13 mouse cellular contexts compared by ENCODE assay signal in the genomic region with DNA sequence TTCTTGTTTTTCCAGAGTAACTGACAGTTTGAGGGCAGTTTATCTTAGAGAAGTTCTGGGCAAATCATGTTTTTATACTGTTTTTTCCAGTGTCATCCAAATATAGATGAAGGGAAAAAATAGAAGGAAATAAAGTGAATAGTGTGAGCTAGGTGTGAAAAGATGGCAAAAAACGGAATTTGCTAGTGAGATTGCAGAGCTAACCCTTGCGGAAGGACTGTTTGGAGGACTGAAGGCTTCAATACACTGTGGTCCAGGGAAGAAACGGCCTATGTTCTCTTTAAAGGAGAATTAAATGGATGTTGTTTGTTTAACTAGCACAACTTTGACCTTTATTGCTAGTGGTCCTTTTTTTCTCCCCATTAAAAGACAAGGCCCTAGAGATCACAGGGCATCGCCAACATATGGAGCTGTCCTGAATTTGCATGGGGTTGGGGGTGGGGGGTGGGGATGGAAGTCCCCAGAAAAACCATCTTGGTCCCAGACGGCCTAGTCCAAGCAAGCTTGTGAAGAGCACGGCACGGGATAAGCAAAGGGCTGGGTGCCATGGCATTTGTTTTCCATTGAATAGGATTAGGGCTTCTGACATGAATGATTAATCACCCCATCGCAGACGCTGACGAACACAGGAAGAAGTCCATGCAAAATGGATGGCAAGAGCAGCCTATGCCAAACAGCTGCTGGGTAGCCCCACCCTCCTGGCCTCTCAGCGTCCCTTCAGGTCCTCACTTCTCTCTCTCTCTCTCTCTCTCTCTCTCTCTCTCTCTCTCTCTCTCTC.
DNase-seq lines count a peak whose midpoint lies in the region; ATAC-seq lines count a peak whose summit lies in the region.
"Had no signal": no experiment of that assay in that cellular context is flagged by ENCODE, and none has a peak within 500 bp of the region (broad histone marks: within the 10 kb centered on the region; RNA-seq: fewer than 3 reads in every experiment).

No protein-coding gene starts in this region.

- H3K4me1 ChIP-seq in forebrain, embryonic 12.5 days = peaks cover 10% of the 10 kb centered on the region
- H3K4me1 ChIP-seq in neural tube, embryonic 13.5 days (replicated peaks) = peaks cover 12% of the 10 kb centered on the region; the same call in 1 of the 2 replicates
- no peaks in the 10 kb centered on the region for H3K4me1 ChIP-seq in heart, embryonic 10.5 days
- H3K4me1 ChIP-seq: megakaryocyte, embryonic 14.5 days had no signal

- no peaks in the 10 kb centered on the region for H3K27me3 ChIP-seq in forebrain, embryonic 12.5 days
- no peaks in the 10 kb centered on the region for H3K27me3 ChIP-seq in neural tube, embryonic 13.5 days
- H3K27me3 ChIP-seq in heart, embryonic 10.5 days (ENCODE audit: insufficient read depth, poor library complexity, severe bottlenecking) = no peaks in the 10 kb centered on the region
- H3K27me3 ChIP-seq: megakaryocyte, embryonic 14.5 days had no signal

- no peak for ATAC-seq in cerebellum, adult (ENCODE audit: insufficient number of reproducible peaks, low FRiP score, low TSS enrichment)
- ATAC-seq in forebrain, embryonic 12.5 days (ENCODE audit: low FRiP score) = peak; percentile 83
- ATAC-seq in neural tube, embryonic 13.5 days (ENCODE audit: low read depth) = peak; percentile 65
- ATAC-seq: intestine, postnatal 0 days had no signal

- H3K4me2 ChIP-seq in forebrain, embryonic 12.5 days = 0 out of 2 replicates have a peak overlapping the region, but pooled peaks have one; percentile 17
- peak overlapping the region; percentile 30 for H3K4me2 ChIP-seq in neural tube, embryonic 13.5 days

- H3K4me3 ChIP-seq in forebrain, embryonic 12.5 days (replicated peaks) = no peak overlapping the region
- H3K4me3 ChIP-seq in neural tube, embryonic 13.5 days = no peak overlapping the region
- no peak overlapping the region for H3K4me3 ChIP-seq in heart, embryonic 10.5 days
- H3K4me3 ChIP-seq: megakaryocyte, embryonic 14.5 days had no signal

- 34% methylated on average over 11 of the region's 11 CpGs for WGBS in forebrain, embryonic 12.5 days
- WGBS in neural tube, embryonic 13.5 days = 21% methylated on average over 11 of the region's 11 CpGs
- WGBS in heart, embryonic 10.5 days = 48% methylated on average over 11 of the region's 11 CpGs

- no peak overlapping the region for H3K27ac ChIP-seq in forebrain, embryonic 12.5 days
- no peak overlapping the region for H3K27ac ChIP-seq in neural tube, embryonic 13.5 days (replicated peaks)
- no peak overlapping the region for H3K27ac ChIP-seq in heart, embryonic 10.5 days

- H3K9me3 ChIP-seq in forebrain, embryonic 12.5 days = no peaks in the 10 kb centered on the region
- no peaks in the 10 kb centered on the region for H3K9me3 ChIP-seq in neural tube, embryonic 13.5 days
- no peaks in the 10 kb centered on the region for H3K9me3 ChIP-seq in heart, embryonic 10.5 days
- H3K9me3 ChIP-seq: megakaryocyte, embryonic 14.5 days had no signal

- DNase-seq in cerebellum, postnatal 10 days = peak; percentile 23 to 38
- peak; percentile 29 to 36 for DNase-seq in kidney, postnatal 36 days
- no peak for DNase-seq in heart, embryonic 10.5 days (ENCODE audit: low spot score)
- DNase-seq in cerebellum, postnatal 36 days = no peak
- DNase-seq in gastrocnemius, adult 8-10 months (ENCODE audit: low spot score in 2 of 2) = no peak
- DNase-seq: heart, adult 11 months; right cerebral cortex, postnatal 4 days; thymus, postnatal 4 days had no signal

- no peaks in the 10 kb centered on the region for H3K36me3 ChIP-seq in forebrain, embryonic 12.5 days (replicated peaks)
- no peaks in the 10 kb centered on the region for H3K36me3 ChIP-seq in neural tube, embryonic 13.5 days
- H3K36me3 ChIP-seq in heart, embryonic 10.5 days = no peaks in the 10 kb centered on the region

- no peak overlapping the region for H3K9ac ChIP-seq in forebrain, embryonic 12.5 days
- H3K9ac ChIP-seq in neural tube, embryonic 13.5 days = no peak overlapping the region

Comparison
In these comparisons a context has a peak if more than half of its experiments do, and no peak if none do; other contexts are left out.
1. DNase-seq: peak in cerebellum, postnatal 10 days (2 of 2) and kidney, postnatal 36 days (2 of 2); none in heart, embryonic 10.5 days (single experiment), cerebellum, postnatal 36 days (0 of 2) and gastrocnemius, adult 8-10 months (0 of 2).